Mouse (Mus musculus): ENCODE data around the gene Fzr1.

GRCm38 (mm10) chr10:81384605-81384982 is 6.3 kb upstream of the Fzr1 start:
- no peak for TF ChIP-seq FOSL1 (IDR thresholded peaks at IDR 0.05; ENCODE audit: insufficient read depth, low read length, poor library complexity, severe bottlenecking)
- TF ChIP-seq CTCF (IDR thresholded peaks at IDR 0.05; ENCODE audit: control insufficient read depth, insufficient read depth, insufficient read length) = no peak
- no peak for TF ChIP-seq USF1 (IDR thresholded peaks at IDR 0.05; ENCODE audit: low read depth)
- no peak for TF ChIP-seq MYOG (IDR thresholded peaks at IDR 0.05; ENCODE audit: control insufficient read depth, extremely low read depth, insufficient read length)
- TF ChIP-seq MAX (IDR thresholded peaks at IDR 0.05) = no peak

All from C2C12 (cell line).